Mouse (Mus musculus): ENCODE measurements around the gene Gpr137c. TPM values are rescaled to one million over a fixed set of nuclear protein-coding genes. Genes with fewer than 3 reads are reported as not detected.

Gene Gpr137c
- polyA plus RNA-seq, 1 experiment from 2014 or later, result 1.6 TPM

DNA sequence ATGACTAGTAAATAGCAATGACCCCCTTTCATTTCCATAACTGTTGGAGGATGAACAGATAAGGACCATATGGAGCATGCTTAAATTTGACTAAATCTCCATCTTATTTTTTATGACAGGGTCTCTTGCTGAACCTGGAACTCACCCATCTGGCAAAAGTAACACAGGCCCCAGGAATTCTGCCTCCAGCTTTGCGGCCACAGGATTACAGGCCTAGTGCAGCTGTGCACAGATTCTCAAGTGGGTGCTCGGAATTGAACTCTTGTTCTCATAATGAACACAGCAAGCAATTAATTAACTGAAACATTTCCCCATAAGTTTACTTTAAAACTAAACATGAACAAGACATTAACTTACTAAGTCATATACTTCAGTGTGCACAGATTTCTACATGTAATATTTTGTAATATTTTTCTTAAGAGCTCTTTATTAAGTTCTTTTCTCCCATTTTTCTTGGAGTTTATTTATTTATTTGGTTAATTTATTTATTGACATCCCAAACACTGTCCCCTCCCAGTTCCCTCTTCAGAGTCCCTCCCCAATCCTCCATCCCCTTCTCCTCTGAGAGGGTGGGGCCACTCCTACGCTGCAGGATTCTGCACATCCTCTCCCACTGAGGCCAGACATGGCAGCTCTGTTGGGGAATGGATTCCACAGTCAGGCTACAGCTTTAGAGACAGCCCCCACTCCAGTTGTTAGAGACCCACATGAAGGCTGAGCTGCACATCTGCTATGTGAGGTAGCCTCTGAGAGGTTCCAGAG, 44.5 kb downstream of the Gpr137c start:
- 75% methylated on average over 3 of the region's 3 CpGs for WGBS
- Histone ChIP-seq H3K4me3 (ENCODE audit: low read length) (no peak overlapping the region), H3K27ac (ENCODE audit: low read length) (no peak overlapping the region), H3K4me2 (ENCODE audit: low read depth, low read length) (no peak overlapping the region), H3K4me1 (replicated peaks; ENCODE audit: control insufficient read depth, insufficient read depth, low read length) (no peaks in the 10 kb centered on the region), H3K36me3 (ENCODE audit: control insufficient read depth, insufficient read depth, low read length) (no peaks in the 10 kb centered on the region), H3K9ac (ENCODE audit: low read length) (no peak overlapping the region), H3K27me3 (ENCODE audit: control insufficient read depth, insufficient read depth, low read depth, low read length) (no peaks in the 10 kb centered on the region), H3K9me3 (ENCODE audit: control insufficient read depth, low read length) (no peaks in the 10 kb centered on the region)
- ATAC-seq (ENCODE audit: low read depth), result no peak

DNA sequence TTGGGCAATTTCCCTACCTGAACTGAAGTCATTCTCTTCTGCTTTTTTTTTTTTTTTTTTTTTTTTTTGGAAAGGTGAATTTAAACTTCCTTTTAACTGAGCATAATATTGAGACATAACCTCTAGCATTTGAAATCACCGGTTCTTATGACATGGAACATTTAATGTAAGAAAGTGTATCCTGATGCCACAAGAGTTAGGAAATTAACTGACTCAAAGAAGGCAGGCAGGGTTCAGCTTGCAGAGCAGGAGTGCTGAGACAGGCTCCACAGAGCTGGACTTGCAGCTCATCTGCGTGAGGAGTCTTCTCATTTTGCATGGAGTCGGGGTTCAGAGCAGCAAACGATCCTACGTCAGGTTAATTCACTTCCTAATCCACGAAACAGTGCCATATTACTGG, 56.3 kb downstream of the Gpr137c start:
- Histone ChIP-seq H3K27ac (ENCODE audit: low read length) (no peak overlapping the region), H3K9ac (ENCODE audit: low read length) (no peak overlapping the region), H3K4me1 (replicated peaks; ENCODE audit: control insufficient read depth, insufficient read depth, low read length) (no peaks in the 10 kb centered on the region), H3K4me2 (ENCODE audit: low read depth, low read length) (no peak overlapping the region), H3K27me3 (ENCODE audit: control insufficient read depth, insufficient read depth, low read depth, low read length) (no peaks in the 10 kb centered on the region), H3K4me3 (ENCODE audit: low read length) (no peak overlapping the region), H3K9me3 (ENCODE audit: control insufficient read depth, low read length) (no peaks in the 10 kb centered on the region), H3K36me3 (ENCODE audit: control insufficient read depth, insufficient read depth, low read length) (no peaks in the 10 kb centered on the region)
- no peak for ATAC-seq (ENCODE audit: low read depth)
- 85% methylated on average over 6 of the region's 6 CpGs for WGBS

DNA sequence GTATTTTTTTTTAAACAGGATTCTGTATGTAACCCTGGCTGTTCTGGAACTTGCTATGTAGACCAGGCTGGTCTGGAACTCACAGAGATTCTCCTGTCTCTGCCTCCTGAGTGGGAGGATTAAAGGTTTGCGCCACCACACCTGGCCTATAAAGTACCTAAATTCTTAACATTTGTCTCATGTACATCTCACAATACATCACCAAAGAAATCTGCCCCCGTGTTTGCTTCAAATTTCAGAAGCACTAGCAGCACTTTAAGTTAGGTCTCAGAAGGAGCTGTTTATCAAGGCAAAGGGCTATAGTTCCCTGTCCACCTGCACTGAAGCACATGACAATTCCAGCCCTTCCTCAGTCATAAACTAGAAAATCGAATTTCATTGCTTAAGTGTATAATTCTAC, 62.5 kb downstream of the Gpr137c start:
- Histone ChIP-seq H3K4me3 (ENCODE audit: low read length) (no peak overlapping the region), H3K4me1 (replicated peaks; ENCODE audit: control insufficient read depth, insufficient read depth, low read length) (no peaks in the 10 kb centered on the region), H3K4me2 (ENCODE audit: low read depth, low read length) (no peak overlapping the region), H3K27me3 (ENCODE audit: control insufficient read depth, insufficient read depth, low read depth, low read length) (no peaks in the 10 kb centered on the region), H3K27ac (ENCODE audit: low read length) (no peak overlapping the region), H3K9me3 (ENCODE audit: control insufficient read depth, low read length) (no peaks in the 10 kb centered on the region), H3K36me3 (ENCODE audit: control insufficient read depth, insufficient read depth, low read length) (peaks cover 2% of the 10 kb centered on the region; the same call in 1 of the 2 replicates), H3K9ac (ENCODE audit: low read length) (no peak overlapping the region)
- WGBS, result 80% methylated on average over 3 of the region's 3 CpGs
- ATAC-seq (ENCODE audit: low read depth), result no peak

DNA sequence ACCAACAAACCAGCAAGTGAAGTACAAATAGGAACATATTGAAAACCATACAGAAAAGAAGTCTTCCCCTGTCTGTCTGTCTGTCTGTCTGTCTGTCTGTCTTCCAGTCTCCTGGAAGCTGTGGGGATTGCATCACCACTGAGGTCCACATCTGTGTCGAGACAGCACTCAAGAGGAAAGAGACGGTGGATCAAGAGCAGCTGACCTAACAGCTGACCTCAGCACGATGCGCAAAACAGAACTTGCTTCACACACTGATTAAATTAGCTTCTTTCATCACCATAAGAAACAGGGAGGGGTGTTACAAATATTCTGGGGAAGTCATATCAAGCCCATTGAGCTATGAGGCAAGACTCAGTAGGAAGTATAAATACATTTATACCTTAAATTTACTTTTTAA, 72.1 kb downstream of the Gpr137c start:
- Histone ChIP-seq H3K9ac (ENCODE audit: low read length) (no peak overlapping the region), H3K36me3 (ENCODE audit: control insufficient read depth, insufficient read depth, low read length) (peaks cover 3% of the 10 kb centered on the region; the same call in 1 of the 2 replicates), H3K9me3 (ENCODE audit: control insufficient read depth, low read length) (no peaks in the 10 kb centered on the region), H3K27ac (ENCODE audit: low read length) (no peak overlapping the region), H3K4me2 (ENCODE audit: low read depth, low read length) (no peak overlapping the region), H3K4me1 (replicated peaks; ENCODE audit: control insufficient read depth, insufficient read depth, low read length) (no peaks in the 10 kb centered on the region), H3K27me3 (ENCODE audit: control insufficient read depth, insufficient read depth, low read depth, low read length) (no peaks in the 10 kb centered on the region), H3K4me3 (ENCODE audit: low read length) (no peak overlapping the region)
- no peak for ATAC-seq (ENCODE audit: low read depth)
- 66% methylated on average over 4 of the region's 4 CpGs for WGBS

DNA sequence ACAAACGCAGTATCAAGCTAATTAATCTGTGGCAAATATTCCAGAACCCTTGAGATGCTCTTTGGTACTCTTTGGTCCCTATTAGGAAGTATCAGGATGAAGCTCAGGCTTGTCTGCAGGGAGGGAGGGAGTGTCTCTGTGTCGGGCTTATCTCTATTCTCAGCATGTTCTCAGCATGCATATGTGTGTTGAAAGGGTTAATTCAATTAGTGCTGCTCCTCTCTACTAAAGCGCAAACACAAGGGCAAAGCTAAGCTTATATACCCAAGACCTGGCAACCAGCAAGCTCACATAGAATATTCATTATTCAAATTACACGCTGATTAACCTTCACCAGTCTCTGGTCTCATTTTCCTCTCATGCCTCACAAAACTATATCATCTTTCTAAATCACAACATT, 84.4 kb downstream of the Gpr137c start:
- H3K27ac ChIP-seq (ENCODE audit: low read length), result no peak overlapping the region
- H3K4me2 ChIP-seq (ENCODE audit: low read depth, low read length), result no peak overlapping the region
- no peak overlapping the region for H3K9ac ChIP-seq (ENCODE audit: low read length)
- no peaks in the 10 kb centered on the region for H3K9me3 ChIP-seq (ENCODE audit: control insufficient read depth, low read length)
- WGBS, result 59% methylated on average over 4 of the region's 4 CpGs
- H3K4me1 ChIP-seq (replicated peaks; ENCODE audit: control insufficient read depth, insufficient read depth, low read length), result no peaks in the 10 kb centered on the region
- no peak overlapping the region for H3K4me3 ChIP-seq (ENCODE audit: low read length)
- ATAC-seq (ENCODE audit: low read depth), result no peak
- no peaks in the 10 kb centered on the region for H3K27me3 ChIP-seq (ENCODE audit: control insufficient read depth, insufficient read depth, low read depth, low read length)
- 0 out of 2 replicates have a peak, but pooled peaks cover 2% of the 10 kb centered on the region for H3K36me3 ChIP-seq (ENCODE audit: control insufficient read depth, insufficient read depth, low read length)

DNA sequence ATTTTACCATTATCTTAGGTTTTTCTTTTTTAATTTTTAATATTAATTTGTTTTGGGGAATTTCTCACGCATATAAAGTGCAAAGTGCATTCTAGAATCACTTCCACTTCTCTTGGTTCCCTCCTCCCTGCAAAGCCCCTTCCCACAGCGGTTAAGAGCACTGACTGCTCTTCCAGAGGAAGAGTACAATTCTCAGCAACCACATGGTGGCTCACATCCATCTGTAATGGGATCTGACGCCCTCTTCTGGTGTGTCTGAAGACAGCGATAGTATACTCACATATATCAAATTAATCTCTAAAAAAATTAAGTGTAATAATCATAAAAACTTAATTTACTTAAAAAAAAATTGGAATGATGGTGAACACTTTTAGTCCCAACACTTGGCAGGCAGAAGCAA, 84.9 kb downstream of the Gpr137c start:
- no peak overlapping the region for H3K27ac ChIP-seq (ENCODE audit: low read length)
- H3K4me3 ChIP-seq (ENCODE audit: low read length), result no peak overlapping the region
- 72% methylated on average over 4 of the region's 4 CpGs for WGBS
- ATAC-seq (ENCODE audit: low read depth), result no peak
- H3K4me2 ChIP-seq (ENCODE audit: low read depth, low read length), result no peak overlapping the region
- no peaks in the 10 kb centered on the region for H3K4me1 ChIP-seq (replicated peaks; ENCODE audit: control insufficient read depth, insufficient read depth, low read length)
- no peaks in the 10 kb centered on the region for H3K9me3 ChIP-seq (ENCODE audit: control insufficient read depth, low read length)
- no peaks in the 10 kb centered on the region for H3K27me3 ChIP-seq (ENCODE audit: control insufficient read depth, insufficient read depth, low read depth, low read length)
- no peak overlapping the region for H3K9ac ChIP-seq (ENCODE audit: low read length)
- H3K36me3 ChIP-seq (ENCODE audit: control insufficient read depth, insufficient read depth, low read length), result 0 out of 2 replicates have a peak, but pooled peaks cover 2% of the 10 kb centered on the region

DNA sequence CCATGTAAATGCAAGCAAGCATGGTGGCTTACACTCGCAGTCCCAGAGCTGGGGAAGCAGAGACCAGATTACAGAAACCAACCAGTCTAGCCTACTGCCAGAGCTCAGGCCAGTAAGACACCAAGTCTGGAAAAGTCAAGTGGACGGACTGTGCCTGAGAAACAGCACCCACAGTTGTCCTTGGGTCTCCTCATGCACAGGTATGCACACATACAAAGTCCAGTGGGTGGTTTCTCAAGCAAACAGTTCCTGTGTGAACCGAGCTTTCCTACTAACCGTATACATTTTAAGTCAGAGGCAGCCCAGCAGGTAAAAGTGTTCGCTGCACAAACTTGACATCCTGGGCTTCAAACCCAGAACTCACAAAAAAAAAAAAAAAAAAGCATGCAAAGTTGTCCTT, 86.3 kb downstream of the Gpr137c start:
- 0 out of 2 replicates have a peak, but pooled peaks cover 2% of the 10 kb centered on the region for H3K36me3 ChIP-seq (ENCODE audit: control insufficient read depth, insufficient read depth, low read length)
- ATAC-seq (ENCODE audit: low read depth), result no peak
- no peak overlapping the region for H3K4me2 ChIP-seq (ENCODE audit: low read depth, low read length)

DNA sequence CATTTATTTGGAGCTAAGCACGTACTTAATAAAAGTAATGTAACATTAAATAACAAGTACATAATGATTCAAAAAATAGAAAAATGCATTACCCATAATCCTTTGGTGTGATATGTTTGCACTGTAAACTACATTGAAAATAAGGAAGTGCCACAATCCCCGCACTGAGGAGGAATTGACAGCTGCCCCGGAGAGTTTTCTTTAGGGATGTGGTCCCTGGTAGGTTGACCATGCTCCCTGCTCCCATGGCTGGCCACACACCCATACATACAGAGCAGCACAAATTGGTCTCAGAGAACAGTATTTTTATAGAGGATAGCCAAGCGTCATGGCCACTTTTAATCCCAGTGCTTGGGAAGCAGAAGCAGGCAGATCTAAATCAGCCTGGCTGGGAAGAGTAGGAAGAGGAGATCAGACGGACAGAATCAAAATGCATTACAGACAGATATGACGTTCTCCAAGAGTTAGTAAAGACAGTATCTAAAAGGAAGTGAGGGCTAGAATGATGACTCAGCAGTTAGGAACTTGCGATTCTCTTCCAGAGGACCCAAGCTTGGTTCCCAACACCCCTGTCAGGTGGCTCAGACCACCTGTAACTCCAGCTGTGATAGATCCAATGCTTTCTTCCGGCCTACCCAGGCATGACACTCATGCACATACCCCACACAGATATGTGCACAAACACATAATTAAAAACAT, 88.3 kb downstream of the Gpr137c start:
- ATAC-seq (ENCODE audit: low read depth), result no peak
- Histone ChIP-seq H3K4me2 (ENCODE audit: low read depth, low read length) (no peak overlapping the region), H3K9ac (ENCODE audit: low read length) (no peak overlapping the region), H3K27ac (ENCODE audit: low read length) (no peak overlapping the region), H3K4me3 (ENCODE audit: low read length) (no peak overlapping the region), H3K36me3 (ENCODE audit: control insufficient read depth, insufficient read depth, low read length) (0 out of 2 replicates have a peak, but pooled peaks cover 2% of the 10 kb centered on the region), H3K4me1 (replicated peaks; ENCODE audit: control insufficient read depth, insufficient read depth, low read length) (peaks cover 4% of the 10 kb centered on the region), H3K9me3 (ENCODE audit: control insufficient read depth, low read length) (no peaks in the 10 kb centered on the region), H3K27me3 (ENCODE audit: control insufficient read depth, insufficient read depth, low read depth, low read length) (no peaks in the 10 kb centered on the region)
- WGBS, result 90% methylated on average over 8 of the region's 8 CpGs

More for the DNA sequence above, 86.3 kb downstream of the Gpr137c start:
- peaks cover 4% of the 10 kb centered on the region for H3K4me1 ChIP-seq (replicated peaks; ENCODE audit: control insufficient read depth, insufficient read depth, low read length)
- no peaks in the 10 kb centered on the region for H3K27me3 ChIP-seq (ENCODE audit: control insufficient read depth, insufficient read depth, low read depth, low read length)
- H3K9me3 ChIP-seq (ENCODE audit: control insufficient read depth, low read length), result no peaks in the 10 kb centered on the region
- no peak overlapping the region for H3K9ac ChIP-seq (ENCODE audit: low read length)
- no peak overlapping the region for H3K27ac ChIP-seq (ENCODE audit: low read length)
- H3K4me3 ChIP-seq (ENCODE audit: low read length), result no peak overlapping the region
- WGBS, result 91% methylated on average over 5 of the region's 5 CpGs

DNA sequence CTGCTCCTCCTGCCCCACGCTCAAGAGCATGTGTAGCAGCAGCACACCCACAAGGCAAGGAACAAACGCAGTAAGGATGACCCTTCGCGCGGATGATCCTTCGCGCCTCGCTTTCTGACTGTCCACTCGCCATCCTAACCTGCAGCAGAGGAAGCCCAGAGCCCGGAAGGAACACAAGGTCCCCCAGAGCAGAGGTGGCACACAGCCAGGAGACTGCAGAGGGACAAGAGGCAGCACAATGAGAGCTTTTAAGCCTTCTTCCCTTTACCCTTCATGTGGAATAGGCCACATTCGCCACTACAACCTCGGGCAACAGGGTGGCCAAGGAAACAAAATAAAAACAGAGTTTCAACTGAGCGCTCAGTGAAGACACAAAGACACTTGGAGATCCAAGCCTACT, 90.1 kb downstream of the Gpr137c start:
- H3K9ac ChIP-seq (ENCODE audit: low read length), result no peak overlapping the region
- H3K9me3 ChIP-seq (ENCODE audit: control insufficient read depth, low read length), result no peaks in the 10 kb centered on the region
- 83% methylated on average over 13 of the region's 13 CpGs for WGBS
- H3K27me3 ChIP-seq (ENCODE audit: control insufficient read depth, insufficient read depth, low read depth, low read length), result no peaks in the 10 kb centered on the region
- no peak; the same call in 1 of the 2 replicates for ATAC-seq (ENCODE audit: low read depth)
- H3K4me3 ChIP-seq (ENCODE audit: low read length), result no peak overlapping the region
- no peak overlapping the region for H3K27ac ChIP-seq (ENCODE audit: low read length)
- peaks cover 6% of the 10 kb centered on the region for H3K4me1 ChIP-seq (replicated peaks; ENCODE audit: control insufficient read depth, insufficient read depth, low read length)
- no peak overlapping the region for H3K4me2 ChIP-seq (ENCODE audit: low read depth, low read length)
- H3K36me3 ChIP-seq (ENCODE audit: control insufficient read depth, insufficient read depth, low read length), result no peaks in the 10 kb centered on the region
